Mouse (Mus musculus) kidney, embryonic 15.5 days (tissue): ENCODE results near the gene Traip. TPM values are rescaled to one million over a fixed set of nuclear protein-coding genes. Genes with fewer than 3 reads are reported as not detected.

Experiments
- ATAC-seq: fragments of 200-750 bp; cut with Nextera tagmentation; replicated peaks from 2 replicates; pipeline ENCODE4 v1.8.0; 2017; ENCODE audit warnings: moderate TSS enrichment; ENCODE audit not compliant: low FRiP score
- H3K27ac ChIP-seq: fragments of 300-500 bp; sonication (generic); 2 replicates; pipeline ENCODE4 v1.5.1; 2015; ENCODE audit warnings: mild to moderate bottlenecking, inconsistent platforms
- H3K27me3 ChIP-seq: fragments of 300-500 bp; sonication (generic); 2 replicates; pipeline ENCODE4 v1.6.1; 2015; ENCODE audit warnings: inconsistent platforms
- H3K36me3 ChIP-seq: fragments of 300-500 bp; sonication (generic); 2 replicates; pipeline ENCODE4 v1.6.1; 2015; ENCODE audit warnings: inconsistent platforms
- H3K4me1 ChIP-seq: fragments of 300-500 bp; sonication (generic); 2 replicates; pipeline ENCODE4 v1.6.1; 2015; ENCODE audit warnings: inconsistent platforms
- H3K4me2 ChIP-seq: fragments of 300-500 bp; sonication (generic); 2 replicates; pipeline ENCODE4 v1.6.1; 2015; ENCODE audit warnings: moderate library complexity, mild to moderate bottlenecking, inconsistent platforms
- H3K4me3 ChIP-seq: fragments of 300-500 bp; sonication (generic); replicated peaks from 2 replicates; pipeline ENCODE4 v1.5.1; 2015; ENCODE audit warnings: mild to moderate bottlenecking, inconsistent platforms
- H3K9ac ChIP-seq: fragments of 300-500 bp; sonication (generic); 2 replicates; pipeline ENCODE4 v1.6.1; 2015; ENCODE audit warnings: mild to moderate bottlenecking, inconsistent platforms
- H3K9me3 ChIP-seq: fragments of 300-500 bp; sonication (generic); replicated peaks from 2 replicates; pipeline ENCODE4 v1.6.1; 2016; ENCODE audit warnings: inconsistent platforms
- WGBS: fragments of 180-500 bp; shearing (Covaris S2); methylation state at CpG from one replicate; pipeline ENCODE4 v1.1.7; 2015; ENCODE audit warnings: mixed read lengths; 5-methylcytosine and 5-hydroxymethylcytosine counted together
- polyA plus RNA-seq: library from polyadenylated mRNA; unstranded; fragments of >200 nt; fragmentation: Nextera tagmentation; extraction: Ambion mirVana; gene quantifications from 2 replicates; pipeline ENCODE4 v1.2.1, GENCODE M21; 2015

The Traip gene
- polyA plus RNA-seq, 1 experiment from 2014 or later, result 25.0 TPM

GRCm38 (mm10) chr9:107935790-107936214 lies 14.1 kb upstream of the Traip start:
- peak overlapping the region; percentile 50 for H3K9ac ChIP-seq
- H3K4me1 ChIP-seq, result peaks cover 15% of the 10 kb centered on the region
- H3K4me3 ChIP-seq, result peak overlapping the region; percentile 50
- no peak overlapping the region for H3K27ac ChIP-seq
- peaks cover 47% of the 10 kb centered on the region for H3K27me3 ChIP-seq
- peak; percentile 47; the same call in 1 of the 2 replicates for ATAC-seq
- WGBS, result under 1% methylated on average over 41 of the region's 41 CpGs
- no peaks in the 10 kb centered on the region for H3K36me3 ChIP-seq
- peak overlapping the region; percentile 97 for H3K4me2 ChIP-seq
- H3K9me3 ChIP-seq, result no peaks in the 10 kb centered on the region

- peak; percentile 45; the same call in 1 of the 2 replicates for ATAC-seq
- H3K4me2 ChIP-seq, result peak overlapping the region; percentile 97
- no peaks in the 10 kb centered on the region for H3K36me3 ChIP-seq
- peak overlapping the region; percentile 50 for H3K4me3 ChIP-seq
- 3% methylated on average over 29 of the region's 29 CpGs for WGBS
- H3K4me1 ChIP-seq, result peaks cover 15% of the 10 kb centered on the region
- H3K27me3 ChIP-seq, result peaks cover 47% of the 10 kb centered on the region
- H3K27ac ChIP-seq, result no peak overlapping the region
- no peaks in the 10 kb centered on the region for H3K9me3 ChIP-seq
- H3K9ac ChIP-seq, result peak overlapping the region; percentile 50
These were observed 13.6 kb upstream of the Traip start for GRCm38 (mm10) chr9:107936215-107936822.

DNA sequence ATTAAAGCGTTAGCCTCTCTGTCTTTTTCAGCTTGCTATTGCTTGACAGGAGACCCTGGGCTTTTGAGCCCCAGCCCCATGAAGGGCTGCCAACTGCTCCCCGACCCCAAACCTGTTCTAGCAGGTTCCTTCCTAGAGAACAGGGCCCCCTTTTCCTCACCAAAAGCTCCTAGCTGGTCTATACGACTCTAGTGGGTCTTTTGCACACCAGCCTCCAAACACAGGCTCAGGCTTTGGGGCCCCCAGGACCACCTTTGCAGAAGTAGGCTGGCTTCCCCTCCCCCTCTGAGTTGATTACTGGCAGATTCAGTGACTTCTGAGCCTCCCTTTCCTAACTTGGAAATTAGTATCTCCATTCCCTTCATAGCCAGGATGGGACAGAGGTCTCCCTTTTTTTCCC lies 13.1 kb upstream of the Traip start:
- H3K36me3 ChIP-seq, result no peaks in the 10 kb centered on the region
- H3K9me3 ChIP-seq, result no peaks in the 10 kb centered on the region
- H3K27me3 ChIP-seq, result peaks cover 47% of the 10 kb centered on the region
- H3K4me3 ChIP-seq, result peak overlapping the region; percentile 50
- peaks cover 15% of the 10 kb centered on the region for H3K4me1 ChIP-seq
- no peak for ATAC-seq
- 17% methylated on average over 3 of the region's 3 CpGs for WGBS
- no peak overlapping the region for H3K9ac ChIP-seq
- H3K4me2 ChIP-seq, result peak overlapping the region; percentile 97
- no peak overlapping the region for H3K27ac ChIP-seq

GRCm38 (mm10) chr9:107947241-107948194 lies 2.4 kb upstream of the Traip start:
- Histone ChIP-seq H3K4me3 (no peak overlapping the region), H3K27ac (no peak overlapping the region), H3K27me3 (no peaks in the 10 kb centered on the region), H3K9me3 (no peaks in the 10 kb centered on the region), H3K4me1 (peaks cover 19% of the 10 kb centered on the region), H3K9ac (no peak overlapping the region), H3K4me2 (no peak overlapping the region), H3K36me3 (no peaks in the 10 kb centered on the region)
- ATAC-seq, result no peak
- 89% methylated on average over 31 of the region's 31 CpGs for WGBS

DNA sequence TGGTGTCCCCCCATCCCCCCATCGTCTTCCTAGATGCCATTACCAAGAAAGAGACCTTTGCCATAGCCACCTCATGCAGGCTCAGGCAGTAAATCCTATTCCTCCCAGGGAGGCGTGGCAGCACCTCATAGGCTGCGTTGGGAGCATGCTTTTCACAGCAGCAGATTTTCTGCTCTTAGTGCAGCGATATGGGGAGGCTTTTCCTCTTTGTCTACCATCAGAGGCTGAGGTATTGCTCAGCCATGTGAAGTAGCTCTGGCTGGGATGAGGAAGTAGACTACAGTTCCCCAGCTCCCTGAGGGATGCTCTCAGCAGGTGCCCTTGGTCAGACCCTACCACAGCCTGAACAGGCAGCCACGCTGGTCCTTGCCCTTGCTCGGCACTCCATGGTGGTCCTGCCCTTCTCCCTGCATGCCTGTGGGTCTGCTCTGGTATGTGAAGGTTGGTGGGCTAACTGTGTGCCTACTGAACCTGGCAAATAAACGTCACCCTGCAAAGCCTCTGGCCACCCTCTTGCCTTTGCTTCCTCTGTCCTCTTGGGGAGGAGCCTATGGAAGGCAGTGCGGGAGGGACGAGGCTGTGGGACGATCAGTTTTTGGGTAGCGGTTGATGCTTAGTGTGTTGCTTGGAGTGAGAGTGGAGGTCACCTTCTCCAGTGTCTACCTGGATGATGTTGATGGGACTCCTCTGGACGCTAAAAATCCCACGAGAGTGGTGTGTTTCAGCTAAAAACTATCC lies 583 bp upstream of the Traip start:
- Histone ChIP-seq H3K36me3 (no peaks in the 10 kb centered on the region), H3K4me1 (peaks cover 24% of the 10 kb centered on the region), H3K9me3 (no peaks in the 10 kb centered on the region), H3K9ac (no peak overlapping the region), H3K27me3 (no peaks in the 10 kb centered on the region), H3K4me3 (no peak overlapping the region), H3K27ac (no peak overlapping the region), H3K4me2 (no peak overlapping the region)
- ATAC-seq, result no peak
- WGBS, result 83% methylated on average over 13 of the region's 13 CpGs

GRCm38 (mm10) chr9:107950460-107951355 lies 772 bp downstream of the Traip start:
- 14% methylated on average over 45 of the region's 45 CpGs for WGBS
- peaks cover 24% of the 10 kb centered on the region for H3K4me1 ChIP-seq
- H3K4me2 ChIP-seq, result peak overlapping the region; percentile 83
- H3K27ac ChIP-seq, result peak overlapping the region; percentile 71
- peaks cover 5% of the 10 kb centered on the region; the same call in 1 of the 2 replicates for H3K36me3 ChIP-seq
- no peaks in the 10 kb centered on the region for H3K27me3 ChIP-seq
- peak overlapping the region; percentile 83 for H3K4me3 ChIP-seq
- ATAC-seq, result peak; percentile 95
- H3K9ac ChIP-seq, result peak overlapping the region; percentile 66
- H3K9me3 ChIP-seq, result no peaks in the 10 kb centered on the region

GRCm38 (mm10) chr9:107955613-107956289 lies 5.8 kb downstream of the Traip start:
- H3K27me3 ChIP-seq, result no peaks in the 10 kb centered on the region
- 83% methylated on average over 6 of the region's 6 CpGs for WGBS
- no peak for ATAC-seq

DNA sequence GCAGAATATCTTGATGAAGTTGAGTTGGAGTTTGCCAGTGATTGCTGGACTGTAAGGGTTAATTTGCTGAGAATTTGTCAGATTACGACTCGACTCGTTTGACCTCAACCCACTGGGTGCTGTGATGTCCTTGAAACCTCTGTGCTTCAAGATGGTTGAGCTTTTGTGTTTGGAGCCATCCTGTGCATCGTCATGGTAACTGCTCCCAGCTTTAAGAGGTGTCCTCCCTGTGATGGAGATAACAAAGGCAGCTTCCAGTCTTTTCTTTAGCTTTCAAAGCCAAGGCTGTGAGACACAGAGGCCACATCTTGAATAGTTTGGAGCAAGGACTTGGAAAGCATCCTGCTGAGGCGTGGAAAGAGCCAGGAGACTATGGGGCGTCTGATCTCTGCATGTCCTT lies 7.2 kb downstream of the Traip start:
- Histone ChIP-seq H3K4me2 (no peak overlapping the region), H3K9me3 (no peaks in the 10 kb centered on the region), H3K4me1 (peaks cover 7% of the 10 kb centered on the region), H3K9ac (no peak overlapping the region), H3K4me3 (no peak overlapping the region), H3K27ac (no peak overlapping the region), H3K36me3 (peaks cover 61% of the 10 kb centered on the region), H3K27me3 (no peaks in the 10 kb centered on the region)
- no peak for ATAC-seq
- WGBS, result 64% methylated on average over 6 of the region's 6 CpGs

More at GRCm38 (mm10) chr9:107955613-107956289, 5.8 kb downstream of the Traip start:
- Histone ChIP-seq H3K36me3 (peaks cover 47% of the 10 kb centered on the region), H3K9ac (no peak overlapping the region), H3K9me3 (no peaks in the 10 kb centered on the region), H3K27ac (no peak overlapping the region), H3K4me3 (no peak overlapping the region), H3K4me1 (peaks cover 19% of the 10 kb centered on the region), H3K4me2 (no peak overlapping the region)

GRCm38 (mm10) chr9:107959896-107960295 lies 10.0 kb downstream of the Traip start:
- no peaks in the 10 kb centered on the region for H3K27me3 ChIP-seq
- no peak for ATAC-seq
- 0 out of 2 replicates have a peak, but pooled peaks cover 5% of the 10 kb centered on the region for H3K4me1 ChIP-seq
- H3K4me2 ChIP-seq, result no peak overlapping the region
- H3K36me3 ChIP-seq, result peaks cover 86% of the 10 kb centered on the region
- H3K27ac ChIP-seq, result no peak overlapping the region
- H3K4me3 ChIP-seq, result no peak overlapping the region
- 28% methylated on average over 6 of the region's 6 CpGs for whole genome bisulfite sequencing
- H3K9ac ChIP-seq, result no peak overlapping the region
- H3K9me3 ChIP-seq, result no peaks in the 10 kb centered on the region

- Histone ChIP-seq H3K4me3 (no peak overlapping the region), H3K36me3 (peaks cover 85% of the 10 kb centered on the region), H3K9me3 (no peaks in the 10 kb centered on the region), H3K4me1 (0 out of 2 replicates have a peak, but pooled peaks cover 5% of the 10 kb centered on the region), H3K4me2 (no peak overlapping the region), H3K27me3 (no peaks in the 10 kb centered on the region), H3K27ac (no peak overlapping the region), H3K9ac (no peak overlapping the region)
- ATAC-seq, result no peak
- WGBS, result 81% methylated on average over 4 of the region's 4 CpGs
These were observed 11.0 kb downstream of the Traip start for GRCm38 (mm10) chr9:107960928-107961327.
